Mouse (Mus musculus) common myeloid progenitor, adult 5-6 weeks (primary cell): ENCODE results near the gene Prnp. TPM values are rescaled to one million over a fixed set of nuclear protein-coding genes. Genes with fewer than 3 reads are reported as not detected.

Source experiments
- ATAC-seq: replicated peaks from 2 replicates; pipeline ENCODE4 v1.8.0; 2016; ENCODE audit warnings: low read depth, mild to moderate bottlenecking, moderate TSS enrichment, inconsistent platforms; ENCODE audit not compliant: poor library complexity, severe bottlenecking
- total RNA-seq: library from RNA; stranded (forward); fragments of 200-1000, 187-1606 nt; gene quantifications from 2 replicates; pipeline ENCODE4 v1.2.3, GENCODE M21; 2017

Prnp gene
- total RNA-seq, 1 experiment from 2014 or later: 5.5 TPM

- ATAC-seq: no peak
Measured at GRCm38 (mm10) chr2:131945765-131946164, 36.0 kb downstream of the Prnp start.

GRCm38 (mm10) chr2:131946351-131946750 lies 36.6 kb downstream of the Prnp start:
- no peak for ATAC-seq

- ATAC-seq: no peak
Measured at GRCm38 (mm10) chr2:131948156-131948555, 38.4 kb downstream of the Prnp start.

GRCm38 (mm10) chr2:131948916-131949639 lies 39.4 kb downstream of the Prnp start:
- no peak for ATAC-seq

- ATAC-seq: peak; percentile 61
Measured at GRCm38 (mm10) chr2:131949767-131950597, 40.3 kb downstream of the Prnp start.

GRCm38 (mm10) chr2:131950598-131951095 lies 40.9 kb downstream of the Prnp start, which contains the start of gene Prnd:
Gene Prnd (plus strand): TSS chr2:131950861.
- ATAC-seq: peak; percentile 36

GRCm38 (mm10) chr2:131952456-131952855 lies 42.7 kb downstream of the Prnp start:
- ATAC-seq: no peak

GRCm38 (mm10) chr2:131952961-131953538 lies 43.3 kb downstream of the Prnp start:
- no peak for ATAC-seq

GRCm38 (mm10) chr2:131953711-131954110 lies 44.0 kb downstream of the Prnp start:
- no peak for ATAC-seq

- no peak for ATAC-seq
Measured at GRCm38 (mm10) chr2:131954835-131955234, 45.1 kb downstream of the Prnp start.

- ATAC-seq: peak; percentile 78
Measured at GRCm38 (mm10) chr2:131955264-131955663, 45.5 kb downstream of the Prnp start.

GRCm38 (mm10) chr2:131956336-131957256 lies 46.9 kb downstream of the Prnp start:
- no peak for ATAC-seq

GRCm38 (mm10) chr2:131957731-131958222 lies 48.0 kb downstream of the Prnp start:
- no peak for ATAC-seq

GRCm38 (mm10) chr2:131961671-131962070 lies 51.9 kb downstream of the Prnp start:
- no peak for ATAC-seq

- ATAC-seq: no peak
Measured at GRCm38 (mm10) chr2:131970597-131970996, 60.9 kb downstream of the Prnp start.

GRCm38 (mm10) chr2:131971098-131971497 lies 61.4 kb downstream of the Prnp start:
- no peak for ATAC-seq

GRCm38 (mm10) chr2:131976663-131977062 lies 66.9 kb downstream of the Prnp start:
- peak; percentile 60 for ATAC-seq

- ATAC-seq: peak; percentile 22; the same call in 1 of the 2 replicates
Measured at GRCm38 (mm10) chr2:131980866-131981265, 71.1 kb downstream of the Prnp start.

GRCm38 (mm10) chr2:131982546-131983196 lies 72.9 kb downstream of the Prnp start:
- ATAC-seq: peak; percentile 92
